Mouse (Mus musculus) G1E (cell line): ENCODE measurements around the gene Traf5.

Experiments
- CTCF ChIP-seq: IDR thresholded peaks from 2 replicates; pipeline ENCODE4 v1.5.1; 2012; ENCODE audit warnings: low read depth, low read length, inconsistent platforms, mixed read lengths
- TAL1 ChIP-seq: conservative IDR thresholded peaks from 2 replicates; pipeline ENCODE4 v1.6.1; 2012; ENCODE audit warnings: low read depth, low read length, inconsistent platforms, mixed read lengths

GRCm38 (mm10) chr1:191988646-191989045 is 103.7 kb downstream of the Traf5 start:
- TF ChIP-seq CTCF (no peak), TAL1 (no peak)
